Mouse (Mus musculus): ENCODE data around the gene Morf4l1. TPM values are rescaled to one million over a fixed set of nuclear protein-coding genes. Genes with fewer than 3 reads are reported as not detected.

Gene Morf4l1
- polyA plus RNA-seq (2015; fragmentation: Nextera tagmentation; extraction: Ambion mirVana): 323 and 332 TPM in 2 replicates

GRCm38 (mm10) chr9:90114567-90115307 lies at the start of gene Morf4l1:
Gene Morf4l1 (minus strand): TSS chr9:90114774.
- peak; percentile 98 for DNase-seq (ENCODE audit: low spot score)

- no peak for DNase-seq (ENCODE audit: low spot score)
These were observed 49.1 kb upstream of the Morf4l1 start for GRCm38 (mm10) chr9:90163749-90164095.

DNA sequence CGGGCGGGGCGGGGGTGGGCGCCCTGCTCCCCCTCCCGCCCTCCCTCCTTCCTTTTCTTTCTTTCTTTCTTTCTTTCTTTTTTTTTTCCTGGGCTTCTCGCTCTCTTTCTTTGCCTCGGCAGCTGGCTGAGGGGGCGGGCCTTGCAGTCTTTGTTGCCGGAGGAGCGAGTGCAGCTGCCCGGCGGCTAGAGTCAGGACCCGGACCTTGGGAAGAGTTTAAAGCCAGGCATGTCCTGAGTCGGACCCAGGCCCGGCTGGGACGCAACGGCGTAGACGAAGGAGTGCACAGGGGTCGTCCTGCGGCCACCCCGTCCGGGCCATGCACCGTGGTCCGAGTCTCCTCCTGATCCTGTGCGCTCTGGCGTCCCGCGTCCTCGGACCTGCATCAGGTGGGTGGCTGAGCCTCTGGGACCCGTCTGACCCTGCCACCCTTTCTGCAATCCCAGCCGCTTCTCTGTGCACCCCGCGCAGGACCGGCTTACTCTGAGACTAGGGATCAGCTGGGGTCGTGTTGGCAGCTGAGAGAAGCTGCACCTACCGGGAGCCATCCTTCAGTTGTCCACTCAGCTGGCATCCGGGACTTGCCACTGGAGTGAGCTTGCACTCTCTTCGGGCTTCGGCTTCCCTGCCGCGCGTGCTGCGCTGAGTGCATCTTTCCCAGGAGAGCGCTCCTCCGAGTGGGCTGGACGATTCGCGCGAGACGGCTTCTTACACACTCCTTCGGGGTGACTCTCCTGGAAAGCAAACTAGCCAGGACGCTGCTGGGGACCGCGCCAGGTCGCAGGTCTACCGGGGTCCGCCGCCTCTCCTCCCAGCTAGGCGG lies 48.6 kb upstream of the Morf4l1 start, which contains the start of gene Adamts7:
Adamts7 (plus strand) TSS at position 144 of the 823 bp plus-strand sequence.
- DNase-seq (ENCODE audit: low spot score): peak; percentile 10

- peak; percentile 29 for DNase-seq (ENCODE audit: low spot score)
These were observed 47.8 kb upstream of the Morf4l1 start for GRCm38 (mm10) chr9:90162243-90162925.

DNA sequence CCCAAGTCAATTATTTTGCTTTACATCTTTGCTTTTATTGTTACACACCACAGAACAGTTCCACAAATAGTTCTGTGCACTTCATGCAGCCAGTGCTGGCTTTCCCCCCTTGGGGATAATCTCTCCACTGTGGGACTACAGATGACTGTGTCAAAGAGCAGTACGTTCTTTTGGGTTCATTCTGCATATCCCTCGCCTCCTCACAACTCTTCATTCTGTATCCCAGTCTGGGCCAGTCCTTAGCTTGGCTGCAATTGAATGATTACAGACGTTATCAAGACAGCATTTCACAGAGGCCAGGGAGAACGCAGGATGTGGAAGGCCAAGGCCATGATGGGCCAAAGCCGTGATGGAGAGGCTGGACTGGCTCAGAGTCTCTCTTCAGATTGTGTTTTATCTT lies 32.3 kb upstream of the Morf4l1 start:
- no peak for DNase-seq (ENCODE audit: low spot score)

- DNase-seq (ENCODE audit: low spot score): no peak
These were observed 31.2 kb upstream of the Morf4l1 start for GRCm38 (mm10) chr9:90145788-90146187.

GRCm38 (mm10) chr9:90136678-90136965 lies 22.0 kb upstream of the Morf4l1 start:
- no peak for DNase-seq (ENCODE audit: low spot score)

DNA sequence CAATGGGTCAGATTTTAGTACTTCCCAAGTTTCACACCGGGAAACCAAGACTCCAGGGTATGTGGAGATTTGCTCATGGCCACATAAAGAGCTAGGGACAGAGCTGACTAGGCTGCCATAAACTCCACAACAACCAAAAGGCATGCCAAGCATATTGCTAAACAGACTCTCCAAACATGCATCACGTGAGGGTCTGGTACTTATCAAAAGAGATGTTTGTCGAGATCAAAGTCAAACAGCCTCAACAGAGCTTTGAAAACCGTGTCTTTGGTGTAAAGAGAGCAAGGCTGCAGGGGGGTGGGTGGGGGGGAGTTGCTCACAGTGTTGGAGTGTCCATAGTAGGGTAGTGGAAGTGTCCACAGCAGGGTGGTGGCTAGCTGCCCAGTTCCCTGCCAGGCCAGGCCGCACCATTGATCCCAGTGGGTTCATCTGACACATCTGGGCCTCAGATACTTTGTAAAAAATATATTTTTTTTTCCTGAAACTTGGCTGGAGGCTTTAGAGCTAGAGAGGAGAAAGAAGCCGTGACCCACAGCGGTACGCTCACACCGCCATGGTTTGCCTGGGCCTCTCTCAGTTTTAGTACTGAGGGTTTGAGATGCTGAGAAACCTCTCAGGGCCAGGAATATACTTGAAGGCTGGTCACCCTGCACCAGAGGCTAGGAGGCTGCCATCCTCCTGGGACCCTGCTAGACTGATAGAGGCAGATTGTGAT lies 21.5 kb upstream of the Morf4l1 start:
- DNase-seq (ENCODE audit: low spot score): no peak

GRCm38 (mm10) chr9:90135466-90135865 lies 20.9 kb upstream of the Morf4l1 start:
- no peak for DNase-seq (ENCODE audit: low spot score)

DNA sequence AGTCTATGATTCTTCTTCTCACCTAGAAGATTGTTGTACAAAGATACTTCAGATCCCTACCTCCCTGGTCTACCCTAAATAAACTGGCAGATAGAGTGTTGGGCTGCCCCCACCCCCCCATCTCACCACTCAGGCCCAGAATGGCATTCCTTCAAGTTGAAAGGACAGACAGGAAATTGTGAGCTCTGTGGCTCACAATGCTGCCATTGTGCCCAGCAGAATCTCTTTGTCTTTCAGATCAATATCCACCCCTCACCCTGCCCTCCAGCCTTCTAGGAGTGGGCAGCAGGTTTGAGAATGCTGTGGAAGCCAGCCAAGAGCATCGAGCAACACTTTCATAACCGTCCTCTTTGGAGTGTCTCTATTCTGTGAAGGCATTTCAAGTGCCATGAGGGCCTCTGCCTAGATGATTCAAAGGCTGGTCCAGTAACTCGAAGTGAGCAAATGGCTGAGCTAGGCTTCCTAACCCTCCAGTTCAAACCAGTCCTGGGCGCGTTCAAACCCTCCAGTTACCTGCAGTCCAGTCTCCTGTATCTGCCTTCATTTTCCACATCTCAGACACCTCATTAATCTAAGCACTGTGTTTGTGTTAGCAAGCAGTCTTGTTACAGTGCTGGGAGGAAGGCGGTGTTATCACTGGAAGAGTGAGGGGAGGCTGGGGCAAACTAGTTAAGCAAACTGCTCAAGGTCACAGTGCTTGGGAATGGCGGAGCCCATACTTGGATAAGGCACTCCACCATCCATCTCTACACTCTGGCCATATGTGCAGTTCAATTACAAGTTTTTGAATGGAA lies 19.2 kb upstream of the Morf4l1 start:
- no peak for DNase-seq (ENCODE audit: low spot score)

DNA sequence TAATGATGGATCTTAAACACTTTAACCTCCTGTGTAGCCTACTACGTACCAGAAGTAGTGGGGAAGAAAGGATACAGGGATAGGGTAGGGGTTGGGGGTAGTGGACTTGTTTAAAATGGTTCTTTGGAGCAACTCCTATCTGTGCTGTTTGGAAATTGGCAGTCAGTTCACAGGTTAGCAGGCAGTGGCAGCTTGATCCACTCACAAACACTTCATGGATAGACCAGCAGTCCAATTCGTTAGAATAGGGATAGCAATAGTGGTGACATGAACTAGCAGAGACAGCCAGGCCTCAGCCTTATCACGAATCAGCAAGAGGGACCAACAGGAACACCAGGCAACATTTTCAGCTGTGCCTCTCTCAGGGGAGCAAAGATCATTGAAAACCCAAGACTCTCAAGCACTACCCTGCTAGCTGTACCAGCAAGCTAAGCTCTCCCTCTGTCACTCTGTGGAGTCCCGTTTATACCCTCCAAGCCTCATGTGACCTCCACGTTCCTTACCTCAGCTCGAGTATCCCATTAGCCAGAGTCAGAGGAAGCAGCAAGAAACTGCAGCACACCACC lies 14.1 kb upstream of the Morf4l1 start:
- no peak for DNase-seq (ENCODE audit: low spot score)

- no peak for DNase-seq (ENCODE audit: low spot score)
These were observed 12.6 kb upstream of the Morf4l1 start for GRCm38 (mm10) chr9:90127146-90127545.

GRCm38 (mm10) chr9:90126260-90127010 lies 11.9 kb upstream of the Morf4l1 start:
- DNase-seq (ENCODE audit: low spot score): peak; percentile 88

DNA sequence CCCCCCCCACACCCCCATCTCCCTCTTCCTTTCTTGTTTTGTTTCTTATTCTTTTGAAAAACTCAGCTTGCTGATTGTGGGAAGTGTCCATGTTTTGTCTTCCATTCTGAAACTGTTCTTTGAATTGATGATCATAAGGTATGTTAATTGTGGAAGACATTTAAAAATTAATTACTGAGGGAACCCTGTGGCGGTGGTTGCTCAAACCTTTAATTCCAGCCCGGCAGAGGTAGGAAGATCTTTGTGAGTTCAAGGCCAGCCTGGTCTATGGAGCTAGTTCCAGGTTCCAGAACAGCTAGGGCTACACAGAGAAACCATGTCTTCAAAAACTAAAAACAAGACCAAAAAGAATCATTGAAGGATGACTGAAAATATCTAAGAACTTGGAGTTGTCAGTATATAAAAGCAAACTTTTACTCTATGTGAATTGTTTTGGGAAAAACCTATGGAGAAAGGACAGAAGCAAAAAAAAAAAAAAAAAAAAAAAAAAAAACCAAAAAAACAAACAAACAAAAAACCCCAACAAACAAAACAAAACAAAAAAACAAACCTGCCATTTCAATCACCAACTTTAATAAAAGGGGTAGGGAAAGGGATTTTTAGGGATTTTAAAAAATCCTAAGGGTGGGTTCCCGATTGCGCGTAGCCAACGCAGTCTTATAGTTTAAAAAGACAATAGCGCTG lies 11.0 kb upstream of the Morf4l1 start:
- peak; percentile 9 for DNase-seq (ENCODE audit: low spot score)

DNA sequence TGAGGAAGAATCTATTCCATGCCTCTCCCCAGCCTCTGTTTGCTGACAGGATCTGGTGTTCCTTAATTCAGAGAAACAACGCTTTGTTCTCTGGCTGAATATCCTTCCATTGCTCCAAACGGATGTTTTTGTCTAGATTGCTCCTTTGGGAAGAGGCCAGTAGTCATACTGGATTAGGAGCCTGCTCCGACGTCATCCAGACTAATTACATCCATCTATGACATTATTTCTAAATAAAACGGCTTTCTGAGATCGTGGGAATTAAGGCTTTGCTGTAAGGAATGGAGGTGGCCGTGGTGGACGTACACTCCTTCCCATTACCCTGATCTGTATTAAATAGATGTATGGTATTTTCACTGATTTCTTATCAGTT lies 10.3 kb upstream of the Morf4l1 start:
- DNase-seq (ENCODE audit: low spot score): no peak

- DNase-seq (ENCODE audit: low spot score): no peak
These were observed 9.7 kb upstream of the Morf4l1 start for GRCm38 (mm10) chr9:90124156-90124872.

- DNase-seq (ENCODE audit: low spot score): no peak
These were observed 7.7 kb upstream of the Morf4l1 start for GRCm38 (mm10) chr9:90122246-90122740.

GRCm38 (mm10) chr9:90117234-90117633 lies 2.7 kb upstream of the Morf4l1 start:
- DNase-seq (ENCODE audit: low spot score): no peak

Data from thymus, postnatal 0 days (tissue).